Mouse (Mus musculus) G1E (cell line): Measurements from ENCODE around the gene Nup133.

Experiments
- CTCF ChIP-seq: IDR thresholded peaks from 2 replicates; pipeline ENCODE4 v1.5.1; 2012; ENCODE audit warnings: low read depth, low read length, inconsistent platforms, mixed read lengths
- GATA1 ChIP-seq: IDR thresholded peaks from 2 replicates; pipeline ENCODE4 v1.6.1; 2012; ENCODE audit warnings: borderline replicate concordance, low read length, inconsistent platforms, mixed read lengths
- GATA2 ChIP-seq: IDR thresholded peaks from 2 replicates; pipeline ENCODE4 v1.6.1; 2012; ENCODE audit warnings: low read depth, low read length, inconsistent platforms, borderline replicate concordance
- POLR2AphosphoS5 ChIP-seq: IDR thresholded peaks from 2 replicates; pipeline ENCODE4 v1.6.1; 2012; ENCODE audit warnings: low read depth, low read length, inconsistent platforms; ENCODE audit not compliant: insufficient replicate concordance
- TAL1 ChIP-seq: conservative IDR thresholded peaks from 2 replicates; pipeline ENCODE4 v1.6.1; 2012; ENCODE audit warnings: low read depth, low read length, inconsistent platforms, mixed read lengths

DNA sequence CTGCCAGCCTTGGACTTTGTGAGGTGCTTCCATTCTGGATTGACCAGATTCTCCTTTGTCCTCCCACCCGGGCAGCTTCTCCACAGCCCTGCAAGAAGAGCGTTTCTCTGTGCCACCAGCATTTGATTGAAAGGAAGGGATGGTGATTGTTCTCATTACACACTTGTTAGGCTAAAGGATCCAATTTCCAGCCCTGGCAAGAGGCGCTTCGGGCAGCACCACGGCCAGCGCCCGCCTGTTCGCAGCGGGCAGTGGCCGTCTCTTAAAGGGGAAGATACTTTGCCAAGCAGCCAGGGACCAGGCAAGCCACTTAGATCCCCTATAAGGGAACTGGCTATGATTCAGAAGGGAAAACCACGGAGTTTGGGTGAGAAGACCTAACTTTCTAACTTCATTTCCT is 57.8 kb downstream of the Nup133 start:
- no peak for TF ChIP-seq CTCF
- no peak for TF ChIP-seq GATA1
- no peak for TF ChIP-seq TAL1
- TF ChIP-seq POLR2AphosphoS5 = no peak
- TF ChIP-seq GATA2 = no peak
